Mouse (Mus musculus) embryonic fibroblast, embryonic 13.5 days (primary cell): Measurements from ENCODE around the gene Hspbap1.

Source experiments
- CTCF ChIP-seq: IDR thresholded peaks from 2 replicates; pipeline ENCODE4 v1.5.1; 2011; ENCODE audit warnings: mild to moderate bottlenecking, control low read depth, low read length, moderate library complexity, borderline replicate concordance; ENCODE audit not compliant: insufficient read depth
- POLR2A ChIP-seq: IDR thresholded peaks from 2 replicates; pipeline ENCODE4 v1.6.1; 2011; ENCODE audit warnings: low read depth, mild to moderate bottlenecking, control low read depth, low read length, moderate library complexity

GRCm38 (mm10) chr16:35765449-35765848 is 4.7 kb upstream of the Hspbap1 start:
- TF ChIP-seq CTCF (no peak), POLR2A (no peak)
